Mouse (Mus musculus): ENCODE measurements around the gene Il15ra. TPM values are rescaled to one million over a fixed set of nuclear protein-coding genes. Genes with fewer than 3 reads are reported as not detected.
A peak's percentile ranks its signal among the peaks of the same experiment; 100 is the strongest.

The Il15ra gene
- polyA plus RNA-seq, 1 experiment from 2014 or later, result 0.58 TPM

DNA sequence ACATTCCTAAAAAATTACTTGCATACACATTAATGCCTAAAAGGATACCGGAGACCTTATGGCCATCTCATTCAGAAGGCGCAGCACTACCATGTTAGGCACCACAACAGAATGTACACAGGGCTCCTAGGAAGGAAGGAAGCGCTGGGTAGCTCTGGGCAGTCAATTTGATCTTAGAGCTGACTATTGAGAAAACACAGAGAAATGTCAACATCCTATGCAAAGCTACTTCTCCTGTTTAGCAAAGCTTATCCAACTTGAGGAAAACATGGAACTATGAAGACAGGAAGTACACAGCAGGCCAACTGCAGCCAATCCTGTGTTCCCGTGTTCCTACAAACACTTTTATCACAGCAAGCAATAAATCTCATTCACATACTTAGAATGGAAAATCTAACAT lies 66.6 kb downstream of the Il15ra start:
- peaks cover 17% of the 10 kb centered on the region for H3K4me1 ChIP-seq
- H3K9me3 ChIP-seq (replicated peaks), result no peaks in the 10 kb centered on the region
- DNase-seq (ENCODE audit: low spot score), result no peak
- peaks cover 29% of the 10 kb centered on the region for H3K36me3 ChIP-seq
- no peaks in the 10 kb centered on the region for H3K27me3 ChIP-seq (ENCODE audit: low read depth, poor library complexity, severe bottlenecking)
- H3K27ac ChIP-seq (replicated peaks), result no peak overlapping the region
- WGBS, result 90% methylated on average over 4 of the region's 4 CpGs
- H3K4me3 ChIP-seq, result no peak overlapping the region

DNA sequence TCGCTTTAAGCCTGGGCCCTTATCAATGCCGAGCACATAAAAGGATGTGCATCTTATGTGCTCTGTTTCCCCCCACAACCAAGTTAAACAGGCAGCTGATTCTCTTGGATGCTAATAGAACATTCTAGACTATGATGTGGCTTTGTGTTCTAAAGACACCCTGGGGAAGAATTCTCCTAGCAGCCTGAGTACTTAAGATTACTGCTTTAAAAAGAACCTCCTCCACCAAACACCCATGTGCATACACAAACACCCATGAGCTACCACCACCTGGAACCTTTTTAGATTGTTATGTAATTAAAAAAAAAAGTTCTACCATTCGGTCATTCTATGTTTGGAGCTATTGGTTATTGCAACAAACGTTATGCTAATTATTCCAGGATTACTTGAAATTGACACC lies 67.3 kb downstream of the Il15ra start:
- WGBS, result 85% methylated on average over 4 of the region's 4 CpGs
- no peak for DNase-seq (ENCODE audit: low spot score)
- H3K27me3 ChIP-seq (ENCODE audit: low read depth, poor library complexity, severe bottlenecking), result no peaks in the 10 kb centered on the region
- H3K4me3 ChIP-seq, result no peak overlapping the region
- no peaks in the 10 kb centered on the region for H3K9me3 ChIP-seq (replicated peaks)
- H3K36me3 ChIP-seq, result peaks cover 22% of the 10 kb centered on the region
- peaks cover 20% of the 10 kb centered on the region for H3K4me1 ChIP-seq
- H3K27ac ChIP-seq (replicated peaks), result no peak overlapping the region

DNA sequence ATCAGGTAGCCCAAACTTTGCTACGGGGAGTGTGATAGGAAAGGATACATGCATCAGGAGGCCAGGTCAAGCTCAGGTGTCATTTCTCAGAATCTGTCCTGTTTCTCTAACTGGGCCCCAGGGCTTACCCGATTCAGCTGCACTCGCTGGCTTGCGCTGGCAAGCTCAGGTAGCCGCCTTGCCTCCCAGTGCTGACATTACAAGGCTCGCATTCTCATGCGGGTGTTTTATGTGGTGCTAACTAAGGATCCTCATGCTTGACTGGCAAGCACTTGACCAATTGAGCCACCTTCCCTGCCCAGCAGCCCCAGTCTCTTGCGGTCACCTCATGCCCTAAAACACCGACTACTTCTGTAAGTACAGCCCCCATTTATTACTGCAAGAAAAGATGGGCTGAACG lies 69.3 kb downstream of the Il15ra start:
- no peaks in the 10 kb centered on the region for H3K27me3 ChIP-seq (ENCODE audit: low read depth, poor library complexity, severe bottlenecking)
- no peaks in the 10 kb centered on the region for H3K9me3 ChIP-seq (replicated peaks)
- H3K4me3 ChIP-seq, result no peak overlapping the region
- peaks cover 6% of the 10 kb centered on the region for H3K36me3 ChIP-seq
- no peak overlapping the region for H3K27ac ChIP-seq (replicated peaks)
- H3K4me1 ChIP-seq, result peaks cover 28% of the 10 kb centered on the region
- DNase-seq (ENCODE audit: low spot score), result no peak
- 92% methylated on average over 10 of the region's 10 CpGs for WGBS

DNA sequence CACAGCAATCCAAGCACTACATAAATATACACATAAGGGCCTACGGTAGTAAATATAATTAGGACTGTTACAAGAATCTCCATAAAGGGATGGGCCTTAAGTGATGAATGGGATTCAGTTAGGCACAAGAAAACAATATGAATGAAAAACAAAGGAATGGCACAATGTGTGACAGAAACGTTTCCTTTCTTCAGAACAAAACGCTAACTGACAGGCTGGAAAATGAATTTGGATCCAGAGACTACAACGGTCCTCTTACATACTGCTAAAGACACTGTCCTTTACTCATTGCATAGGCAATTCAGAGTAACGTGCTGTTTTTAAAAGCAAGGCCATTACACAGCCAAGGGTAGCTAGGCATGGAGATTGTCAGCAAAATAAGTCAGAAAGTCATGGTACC lies 70.0 kb downstream of the Il15ra start:
- no peaks in the 10 kb centered on the region for H3K27me3 ChIP-seq (ENCODE audit: low read depth, poor library complexity, severe bottlenecking)
- peaks cover 6% of the 10 kb centered on the region for H3K36me3 ChIP-seq
- H3K27ac ChIP-seq (replicated peaks), result no peak overlapping the region
- WGBS, result 90% methylated on average over 5 of the region's 5 CpGs
- peaks cover 35% of the 10 kb centered on the region for H3K4me1 ChIP-seq
- no peaks in the 10 kb centered on the region for H3K9me3 ChIP-seq (replicated peaks)
- H3K4me3 ChIP-seq, result no peak overlapping the region
- no peak for DNase-seq (ENCODE audit: low spot score)

DNA sequence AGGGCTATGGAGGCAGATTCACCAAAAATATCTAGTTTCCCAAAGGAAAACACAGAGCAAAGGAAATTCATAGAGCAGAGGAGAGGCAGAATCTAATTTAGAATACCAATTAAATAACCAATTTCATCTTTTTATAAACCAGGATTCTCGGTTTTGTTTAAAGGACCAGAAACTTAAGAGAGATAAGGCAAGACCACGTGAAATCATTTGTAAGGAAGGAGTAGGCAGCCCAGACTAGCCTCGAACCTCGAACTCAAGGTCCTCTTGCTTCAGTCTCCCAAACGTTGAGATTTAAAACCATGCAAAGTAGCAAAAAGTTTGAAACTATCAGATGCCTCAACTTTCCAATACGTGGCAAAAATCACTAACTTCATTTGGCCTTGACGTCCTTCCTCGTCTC lies 71.3 kb downstream of the Il15ra start:
- no peaks in the 10 kb centered on the region for H3K27me3 ChIP-seq (ENCODE audit: low read depth, poor library complexity, severe bottlenecking)
- H3K9me3 ChIP-seq (replicated peaks), result no peaks in the 10 kb centered on the region
- no peak overlapping the region for H3K27ac ChIP-seq (replicated peaks)
- H3K36me3 ChIP-seq, result peaks cover 19% of the 10 kb centered on the region
- peaks cover 37% of the 10 kb centered on the region for H3K4me1 ChIP-seq
- peak overlapping the region; percentile 78 for H3K4me3 ChIP-seq
- DNase-seq (ENCODE audit: low spot score), result no peak
- 56% methylated on average over 8 of the region's 8 CpGs for WGBS

DNA sequence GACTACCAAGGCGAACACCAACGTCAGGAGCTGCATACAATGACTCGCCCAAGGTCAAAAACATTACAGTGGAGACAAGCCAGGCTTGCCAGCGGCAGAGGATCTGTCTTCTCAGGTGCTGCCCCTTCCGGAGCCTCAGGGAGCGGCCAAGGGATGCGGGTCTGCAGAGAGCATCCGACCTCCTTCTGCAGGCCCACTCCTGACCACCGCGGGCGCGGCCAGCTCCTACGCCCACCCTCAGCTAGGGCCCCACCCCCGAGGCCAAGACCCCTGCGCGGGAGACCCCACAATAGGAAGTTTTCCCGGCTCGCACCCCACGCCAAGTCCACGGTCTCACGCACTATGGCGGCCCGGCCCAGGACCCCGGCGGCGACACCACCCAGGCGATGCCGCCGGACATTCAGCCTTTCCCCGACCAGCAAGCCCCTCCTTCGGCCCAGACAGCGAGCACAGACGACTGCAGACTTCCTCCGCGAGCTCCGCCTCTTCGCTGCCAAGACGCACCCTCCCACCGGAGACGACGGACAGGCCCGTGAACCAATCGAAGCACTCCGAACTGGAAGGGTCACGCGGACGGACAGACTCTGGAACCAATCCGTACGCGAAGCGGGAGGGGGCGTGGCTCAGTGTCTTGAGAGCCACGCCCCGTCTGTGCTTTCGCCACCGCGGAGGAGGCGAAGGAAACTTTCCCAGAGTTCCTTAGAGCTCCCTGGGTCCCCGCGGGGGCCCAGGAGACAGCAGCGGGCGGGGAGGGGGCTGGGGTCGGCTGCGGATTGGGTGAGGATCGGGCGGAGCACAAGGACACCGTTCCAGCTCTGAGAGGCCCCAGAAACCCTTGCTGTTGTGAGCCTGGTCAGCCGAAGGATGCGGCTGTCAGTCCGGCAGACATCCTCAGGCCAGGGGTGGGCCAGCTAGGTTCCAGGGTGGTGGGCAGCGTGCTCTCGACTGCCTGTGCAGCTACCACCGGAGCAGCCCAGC lies 72.3 kb downstream of the Il15ra start, which contains the start of the genes Fbh1 and Ankrd16:
Gene Fbh1, minus strand, starts transcription at position 492 of the 978 bp plus-strand sequence.
Gene Ankrd16, plus strand, starts transcription at position 786 of the 978 bp plus-strand sequence.
- peaks cover 29% of the 10 kb centered on the region for H3K36me3 ChIP-seq
- peaks cover 37% of the 10 kb centered on the region for H3K4me1 ChIP-seq
- DNase-seq (ENCODE audit: low spot score), result peak; percentile 100
- under 1% methylated on average over 73 of the region's 73 CpGs for WGBS
- H3K27ac ChIP-seq (replicated peaks), result peak within 1 kb of the TSS; percentile 94
- H3K9me3 ChIP-seq (replicated peaks), result no peaks in the 10 kb centered on the region
- peak within 1 kb of the TSS; percentile 78 for H3K4me3 ChIP-seq
- no peaks in the 10 kb centered on the region for H3K27me3 ChIP-seq (ENCODE audit: low read depth, poor library complexity, severe bottlenecking)

DNA sequence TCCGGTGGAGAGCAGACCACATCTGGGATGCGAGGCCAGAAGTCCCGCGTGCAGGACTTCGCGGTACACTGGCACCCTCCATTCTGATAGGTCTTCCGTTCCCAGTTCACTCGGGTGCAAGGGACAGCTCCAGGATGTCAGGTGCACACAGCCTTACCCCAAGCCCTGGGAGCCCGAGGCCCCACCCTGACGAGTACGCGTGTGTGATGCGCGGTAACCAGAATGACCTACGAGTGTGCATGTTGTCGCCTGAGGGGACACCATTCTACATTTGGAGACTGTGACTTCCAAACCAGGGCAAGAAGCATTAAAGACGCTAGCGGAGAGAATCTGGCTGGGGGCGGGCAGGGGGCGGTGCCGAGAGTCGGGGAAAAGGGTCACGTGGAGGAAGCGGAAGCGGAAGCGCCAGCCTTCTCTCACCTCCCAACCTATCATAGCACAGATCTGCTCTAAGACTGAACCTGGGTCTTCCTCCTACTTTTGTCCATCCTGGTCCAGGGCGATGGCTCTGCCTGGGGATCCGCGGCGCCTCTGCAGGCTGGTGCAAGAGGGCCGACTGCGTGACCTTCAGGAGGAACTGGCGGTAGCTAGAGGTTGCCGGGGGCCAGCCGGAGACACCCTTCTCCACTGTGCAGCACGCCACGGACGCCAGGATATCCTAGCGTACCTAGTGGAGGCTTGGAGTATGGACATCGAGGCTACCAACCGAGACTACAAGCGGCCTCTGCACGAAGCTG lies 73.2 kb downstream of the Il15ra start:
- H3K27ac ChIP-seq (replicated peaks), result peak overlapping the region; percentile 90
- WGBS, result under 1% methylated on average over 43 of the region's 43 CpGs
- H3K9me3 ChIP-seq (replicated peaks), result no peaks in the 10 kb centered on the region
- H3K4me3 ChIP-seq, result peak overlapping the region; percentile 78
- no peaks in the 10 kb centered on the region for H3K27me3 ChIP-seq (ENCODE audit: low read depth, poor library complexity, severe bottlenecking)
- peaks cover 37% of the 10 kb centered on the region for H3K4me1 ChIP-seq
- peak; percentile 92 for DNase-seq (ENCODE audit: low spot score)
- H3K36me3 ChIP-seq, result peaks cover 37% of the 10 kb centered on the region

Other genes with a start within 250 kb of the Il15ra start
- gene Pfkfb3, start 151.2 kb upstream of the Il15ra start, polyA plus RNA-seq (2016; fragmentation: Nextera tagmentation; extraction: Ambion mirVana), result 13.3 TPM in 2 replicates
- 192 and 197 TPM in 2 replicates for gene Rbm17, start 101.1 kb upstream of the Il15ra start, polyA plus RNA-seq (2016; fragmentation: Nextera tagmentation; extraction: Ambion mirVana)
- gene Gm17490, start 79.0 kb upstream of the Il15ra start, polyA plus RNA-seq (2016; fragmentation: Nextera tagmentation; extraction: Ambion mirVana), result not detected in 2 replicates
- gene Il2ra, start 62.5 kb upstream of the Il15ra start, polyA plus RNA-seq (2016; fragmentation: Nextera tagmentation; extraction: Ambion mirVana), result not detected in 2 replicates
- gene Fbh1, start 72.3 kb downstream of the Il15ra start, polyA plus RNA-seq (2016; fragmentation: Nextera tagmentation; extraction: Ambion mirVana), result 112 and 128 TPM in 2 replicates
- 45.3 and 51.2 TPM in 2 replicates for gene Ankrd16, start 72.6 kb downstream of the Il15ra start, polyA plus RNA-seq (2016; fragmentation: Nextera tagmentation; extraction: Ambion mirVana)

Data from midbrain, embryonic 10.5 days (tissue).